Mouse (Mus musculus): ENCODE data around the gene Pdk2. TPM values are rescaled to one million over a fixed set of nuclear protein-coding genes. Genes with fewer than 3 reads are reported as not detected.
A peak's percentile ranks its signal among the peaks of the same experiment; 100 is the strongest.

Gene Pdk2
- polyA plus RNA-seq, 1 experiment from 2014 or later, result 13.9 TPM

GRCm38 (mm10) chr11:95082896-95083295 is 41.7 kb upstream of the Pdk2 start:
- no peak overlapping the region for H3K4me2 ChIP-seq (ENCODE audit: low read depth, low read length)
- no peak for ATAC-seq (ENCODE audit: low read depth)
- 55% methylated on average over 7 of the region's 7 CpGs for WGBS (ENCODE audit: insufficient replicate concordance)
- no peaks in the 10 kb centered on the region for H3K9me3 ChIP-seq (replicated peaks; ENCODE audit: control insufficient read depth, low read length)
- H3K36me3 ChIP-seq (ENCODE audit: control insufficient read depth, insufficient read depth), result no peaks in the 10 kb centered on the region
- H3K27me3 ChIP-seq (ENCODE audit: control insufficient read depth, insufficient read depth, low read depth, low read length), result peaks cover 13% of the 10 kb centered on the region
- no peak overlapping the region for H3K27ac ChIP-seq (ENCODE audit: low read length)
- no peak overlapping the region for H3K9ac ChIP-seq (ENCODE audit: low read depth, low read length)
- H3K4me3 ChIP-seq (ENCODE audit: low read depth, low read length), result no peak overlapping the region
- no peaks in the 10 kb centered on the region; the same call in none of the 2 replicates for H3K4me1 ChIP-seq (ENCODE audit: control insufficient read depth, low read depth, low read length)

DNA sequence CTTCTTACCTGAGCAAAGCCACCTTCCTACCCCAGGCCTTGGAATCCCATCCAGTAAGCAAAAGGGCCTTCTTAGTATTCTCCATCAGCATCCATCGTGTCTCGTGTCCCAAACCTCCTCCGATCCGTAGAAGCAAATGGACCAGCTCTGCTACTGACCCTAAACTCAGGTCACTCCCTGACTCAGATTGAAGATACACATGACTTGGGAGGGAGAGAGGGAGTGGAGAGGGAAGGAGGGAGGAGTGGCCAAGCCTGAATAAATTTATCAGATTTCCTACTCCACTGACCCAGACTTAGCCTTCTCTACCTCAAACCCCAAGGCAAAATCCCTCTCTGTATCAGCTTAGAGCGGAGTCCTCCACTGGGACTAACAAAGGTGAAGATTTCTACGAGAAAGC is 39.6 kb upstream of the Pdk2 start:
- ATAC-seq (ENCODE audit: low read depth), result no peak
- Histone ChIP-seq H3K27ac (ENCODE audit: low read length) (no peak overlapping the region), H3K4me2 (ENCODE audit: low read depth, low read length) (no peak overlapping the region), H3K9ac (ENCODE audit: low read depth, low read length) (no peak overlapping the region), H3K27me3 (ENCODE audit: control insufficient read depth, insufficient read depth, low read depth, low read length) (peaks cover 34% of the 10 kb centered on the region), H3K36me3 (ENCODE audit: control insufficient read depth, insufficient read depth) (no peaks in the 10 kb centered on the region), H3K9me3 (replicated peaks; ENCODE audit: control insufficient read depth, low read length) (no peaks in the 10 kb centered on the region), H3K4me3 (ENCODE audit: low read depth, low read length) (no peak overlapping the region), H3K4me1 (ENCODE audit: control insufficient read depth, low read depth, low read length) (no peaks in the 10 kb centered on the region; the same call in none of the 2 replicates)
- 68% methylated on average over 6 of the region's 6 CpGs for WGBS (ENCODE audit: insufficient replicate concordance)

DNA sequence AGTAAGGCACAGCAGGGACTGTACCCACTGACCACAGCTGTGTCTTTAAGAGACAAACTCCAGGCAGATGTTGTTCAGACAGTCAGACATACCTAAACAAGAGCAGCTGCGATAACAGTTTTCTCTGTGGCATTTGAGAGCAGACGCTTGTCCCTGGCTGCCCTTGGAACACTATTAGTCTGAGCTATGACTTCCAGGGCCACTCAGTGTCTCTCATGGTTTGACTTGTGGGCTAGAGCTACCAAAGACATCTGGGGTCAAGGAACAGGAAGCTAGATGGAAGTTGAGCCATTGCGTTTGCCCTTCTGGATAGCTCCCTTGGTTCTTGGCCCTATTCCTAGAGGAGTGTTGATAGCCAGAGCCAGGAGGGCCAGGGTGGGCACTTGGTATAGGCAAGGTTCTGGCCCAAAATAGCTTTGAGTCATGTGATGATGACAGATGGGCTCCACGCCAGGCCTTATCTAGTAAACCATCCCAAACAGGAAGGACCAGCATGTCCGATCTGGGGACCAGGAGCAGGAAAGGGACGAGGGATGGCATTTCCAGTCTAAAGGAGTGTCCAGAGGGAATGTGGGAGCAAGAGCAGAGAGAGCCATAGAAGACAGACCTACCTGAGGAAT is 38.2 kb upstream of the Pdk2 start:
- Histone ChIP-seq H3K36me3 (ENCODE audit: control insufficient read depth, insufficient read depth) (no peaks in the 10 kb centered on the region), H3K9me3 (replicated peaks; ENCODE audit: control insufficient read depth, low read length) (no peaks in the 10 kb centered on the region), H3K4me2 (ENCODE audit: low read depth, low read length) (no peak overlapping the region), H3K27ac (ENCODE audit: low read length) (no peak overlapping the region), H3K9ac (ENCODE audit: low read depth, low read length) (no peak overlapping the region), H3K27me3 (ENCODE audit: control insufficient read depth, insufficient read depth, low read depth, low read length) (peaks cover 48% of the 10 kb centered on the region), H3K4me1 (ENCODE audit: control insufficient read depth, low read depth, low read length) (peaks cover 5% of the 10 kb centered on the region), H3K4me3 (ENCODE audit: low read depth, low read length) (no peak overlapping the region)
- ATAC-seq (ENCODE audit: low read depth), result no peak
- WGBS (ENCODE audit: insufficient replicate concordance), result 38% methylated on average over 6 of the region's 6 CpGs

DNA sequence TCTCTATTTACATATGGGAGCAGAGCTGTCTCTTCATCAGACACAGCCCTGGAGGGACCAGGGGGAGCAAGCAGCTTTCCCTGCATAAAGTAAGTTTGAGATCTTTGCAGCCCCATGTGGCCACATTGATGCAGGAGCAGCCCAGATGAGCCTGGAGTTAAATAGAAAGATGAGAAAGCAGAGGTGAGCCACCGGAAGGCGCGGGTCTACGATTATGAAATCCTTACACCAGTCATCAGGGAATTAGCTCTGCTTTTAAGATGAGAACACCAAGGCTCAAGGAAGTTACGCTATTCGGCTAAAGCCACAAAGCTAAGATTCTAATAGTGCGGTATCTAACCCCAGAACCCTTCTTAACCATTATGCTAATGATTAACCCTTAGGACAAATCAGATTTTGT is 36.8 kb upstream of the Pdk2 start:
- ATAC-seq (ENCODE audit: low read depth), result no peak
- Histone ChIP-seq H3K4me1 (ENCODE audit: control insufficient read depth, low read depth, low read length) (peaks cover 5% of the 10 kb centered on the region), H3K36me3 (ENCODE audit: control insufficient read depth, insufficient read depth) (no peaks in the 10 kb centered on the region), H3K27ac (ENCODE audit: low read length) (no peak overlapping the region), H3K4me2 (ENCODE audit: low read depth, low read length) (no peak overlapping the region), H3K9ac (ENCODE audit: low read depth, low read length) (no peak overlapping the region), H3K9me3 (replicated peaks; ENCODE audit: control insufficient read depth, low read length) (no peaks in the 10 kb centered on the region), H3K27me3 (ENCODE audit: control insufficient read depth, insufficient read depth, low read depth, low read length) (peaks cover 48% of the 10 kb centered on the region), H3K4me3 (ENCODE audit: low read depth, low read length) (no peak overlapping the region)
- WGBS (ENCODE audit: insufficient replicate concordance), result 42% methylated on average over 7 of the region's 7 CpGs

- Histone ChIP-seq H3K27me3 (ENCODE audit: control insufficient read depth, insufficient read depth, low read depth, low read length) (peaks cover 48% of the 10 kb centered on the region), H3K9ac (ENCODE audit: low read depth, low read length) (peak within 1 kb of the TSS; percentile 19), H3K4me2 (ENCODE audit: low read depth, low read length) (peak within 1 kb of the TSS; percentile 34), H3K9me3 (replicated peaks; ENCODE audit: control insufficient read depth, low read length) (no peaks in the 10 kb centered on the region), H3K4me3 (ENCODE audit: low read depth, low read length) (peak within 1 kb of the TSS; percentile 55), H3K27ac (ENCODE audit: low read length) (peak within 1 kb of the TSS; percentile 40; the same call in 1 of the 2 replicates), H3K36me3 (ENCODE audit: control insufficient read depth, insufficient read depth) (no peaks in the 10 kb centered on the region), H3K4me1 (ENCODE audit: control insufficient read depth, low read depth, low read length) (peaks cover 5% of the 10 kb centered on the region)
- ATAC-seq (ENCODE audit: low read depth), result peak; percentile 85
- WGBS (ENCODE audit: insufficient replicate concordance), result 1% methylated on average over 39 of the region's 51 CpGs
Measured at GRCm38 (mm10) chr11:95076536-95077111, 35.5 kb upstream of the Pdk2 start, which contains the start of gene Itga3. Itga3 (minus strand) TSS chr11:95076801.

DNA sequence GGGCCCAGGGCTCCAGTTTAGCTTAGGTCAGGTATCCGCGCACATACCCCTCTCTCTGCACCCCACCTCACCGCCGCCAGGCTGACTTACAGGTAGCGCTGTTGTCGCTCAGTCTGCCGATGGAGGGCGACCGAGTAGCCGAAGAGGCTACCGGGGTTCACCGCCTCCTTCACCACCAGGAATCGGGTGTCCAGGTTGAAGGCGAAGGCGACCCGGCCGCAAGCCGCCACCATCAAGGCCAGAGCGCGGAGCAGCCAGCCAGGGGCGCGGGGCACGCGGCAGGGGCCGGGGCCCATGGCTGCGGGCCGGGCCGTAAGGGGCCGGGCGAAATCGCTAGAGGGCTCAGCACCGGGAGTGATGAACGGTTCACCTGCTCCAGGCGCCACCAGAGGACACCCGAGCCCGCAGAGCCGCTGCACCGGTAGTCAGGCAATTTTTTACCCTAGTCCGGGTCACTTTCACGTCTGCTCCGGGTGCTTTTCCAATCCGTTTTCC is 34.9 kb upstream of the Pdk2 start:
- peak overlapping the region; percentile 34 for H3K4me2 ChIP-seq (ENCODE audit: low read depth, low read length)
- H3K27ac ChIP-seq (ENCODE audit: low read length), result peak overlapping the region; percentile 40; the same call in 1 of the 2 replicates
- peaks cover 5% of the 10 kb centered on the region for H3K4me1 ChIP-seq (ENCODE audit: control insufficient read depth, low read depth, low read length)
- peaks cover 48% of the 10 kb centered on the region for H3K27me3 ChIP-seq (ENCODE audit: control insufficient read depth, insufficient read depth, low read depth, low read length)
- H3K4me3 ChIP-seq (ENCODE audit: low read depth, low read length), result peak overlapping the region; percentile 55
- no peaks in the 10 kb centered on the region for H3K9me3 ChIP-seq (replicated peaks; ENCODE audit: control insufficient read depth, low read length)
- H3K36me3 ChIP-seq (ENCODE audit: control insufficient read depth, insufficient read depth), result no peaks in the 10 kb centered on the region
- under 1% methylated on average over 42 of the region's 42 CpGs for WGBS (ENCODE audit: insufficient replicate concordance)
- ATAC-seq (ENCODE audit: low read depth), result peak; percentile 60
- H3K9ac ChIP-seq (ENCODE audit: low read depth, low read length), result peak overlapping the region; percentile 19

DNA sequence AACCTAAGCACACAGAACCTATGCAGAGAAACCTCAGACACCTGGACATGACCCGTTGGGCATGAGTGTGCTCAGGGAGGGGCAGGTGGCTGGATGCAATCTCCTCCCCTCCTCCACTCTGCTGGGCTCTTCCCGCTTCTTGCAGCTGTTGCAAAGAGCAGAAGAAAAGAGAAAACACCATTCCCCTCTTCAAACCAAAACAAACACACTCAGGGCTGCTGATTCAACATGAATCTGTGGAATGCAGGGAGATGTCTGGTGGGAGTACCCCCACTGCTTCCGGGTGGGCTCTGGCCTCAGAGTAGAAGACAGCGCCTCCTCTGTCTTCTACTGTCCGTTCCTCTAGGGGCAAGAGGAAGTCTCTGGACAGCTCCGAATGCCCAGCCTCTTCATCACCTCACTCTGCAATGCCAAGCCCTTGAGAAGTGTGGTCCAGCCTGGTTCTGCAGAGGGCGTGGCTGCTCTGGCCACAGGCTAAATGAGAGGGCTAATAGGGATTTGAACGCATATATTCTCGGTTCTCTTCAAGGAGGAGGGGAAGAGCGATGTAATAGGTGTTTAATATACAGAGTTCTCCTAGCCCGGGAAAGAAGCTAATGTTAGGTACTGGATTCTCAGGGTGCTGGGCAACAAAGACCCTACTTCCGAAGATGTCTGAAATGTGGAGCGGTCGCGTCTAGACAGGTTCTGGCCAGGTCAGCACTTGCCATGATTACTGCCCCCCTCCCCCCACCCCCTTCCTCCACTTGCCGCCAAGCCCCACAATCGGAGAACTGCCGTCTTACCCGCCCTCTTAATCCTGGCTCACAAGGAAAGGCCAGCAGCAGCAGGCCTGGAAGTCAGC is 34.3 kb upstream of the Pdk2 start:
- H3K27ac ChIP-seq (ENCODE audit: low read length), result no peak overlapping the region

GRCm38 (mm10) chr11:95074694-95075093 is 33.5 kb upstream of the Pdk2 start:
- H3K27me3 ChIP-seq (ENCODE audit: control insufficient read depth, insufficient read depth, low read depth, low read length), result peaks cover 48% of the 10 kb centered on the region
- no peak overlapping the region for H3K4me3 ChIP-seq (ENCODE audit: low read depth, low read length)
- H3K4me1 ChIP-seq (ENCODE audit: control insufficient read depth, low read depth, low read length), result peaks cover 5% of the 10 kb centered on the region
- H3K27ac ChIP-seq (ENCODE audit: low read length), result no peak overlapping the region
- H3K4me2 ChIP-seq (ENCODE audit: low read depth, low read length), result no peak overlapping the region
- no peaks in the 10 kb centered on the region for H3K9me3 ChIP-seq (replicated peaks; ENCODE audit: control insufficient read depth, low read length)
- 54% methylated on average over 4 of the region's 4 CpGs for WGBS (ENCODE audit: insufficient replicate concordance)
- H3K9ac ChIP-seq (ENCODE audit: low read depth, low read length), result no peak overlapping the region
- no peak for ATAC-seq (ENCODE audit: low read depth)
- H3K36me3 ChIP-seq (ENCODE audit: control insufficient read depth, insufficient read depth), result no peaks in the 10 kb centered on the region

More for the DNA sequence above, 34.3 kb upstream of the Pdk2 start:
- WGBS (ENCODE audit: insufficient replicate concordance), result 7% methylated on average over 19 of the region's 19 CpGs
- Histone ChIP-seq H3K9ac (ENCODE audit: low read depth, low read length) (peak overlapping the region; percentile 19; the same call in 1 of the 2 replicates), H3K27me3 (ENCODE audit: control insufficient read depth, insufficient read depth, low read depth, low read length) (peaks cover 48% of the 10 kb centered on the region), H3K4me2 (ENCODE audit: low read depth, low read length) (peak overlapping the region; percentile 34), H3K4me1 (ENCODE audit: control insufficient read depth, low read depth, low read length) (peaks cover 5% of the 10 kb centered on the region), H3K36me3 (ENCODE audit: control insufficient read depth, insufficient read depth) (no peaks in the 10 kb centered on the region), H3K9me3 (replicated peaks; ENCODE audit: control insufficient read depth, low read length) (no peaks in the 10 kb centered on the region), H3K4me3 (ENCODE audit: low read depth, low read length) (peak overlapping the region; percentile 55)
- ATAC-seq (ENCODE audit: low read depth), result no peak
